Mouse (Mus musculus) spleen, adult 2 months (tissue): ENCODE data around the gene Hyal4. TPM values are rescaled to one million over a fixed set of nuclear protein-coding genes. Genes with fewer than 3 reads are reported as not detected.

Experiments
- DNase-seq, 2 experiments: peaks; one replicate each; pipeline versions ENCODE4 v3.0.0 to v3.0.0-alpha.2; 2012 to 2021; ENCODE audit warnings: low spot score in 2 of 2, low read depth in 1 of 2
- H3K27ac ChIP-seq: fragments of 200-500 bp; 2 replicates; pipeline ENCODE4 v1.5.1; 2012; ENCODE audit warnings: low read length, inconsistent platforms; ENCODE audit not compliant: insufficient read depth
- H3K27me3 ChIP-seq: fragments of 200-500 bp; 2 replicates; pipeline ENCODE4 v1.6.1; 2012; ENCODE audit warnings: mild to moderate bottlenecking, moderate library complexity, low read length, inconsistent platforms; ENCODE audit not compliant: control insufficient read depth, insufficient read depth
- H3K36me3 ChIP-seq: fragments of 200-500 bp; 2 replicates; pipeline ENCODE4 v1.6.1; 2012; ENCODE audit warnings: mild to moderate bottlenecking, low read length, inconsistent platforms; ENCODE audit not compliant: control insufficient read depth, insufficient read depth
- H3K4me1 ChIP-seq: fragments of 200-500 bp; 2 replicates; pipeline ENCODE4 v1.6.1; 2011; ENCODE audit warnings: inconsistent platforms; ENCODE audit not compliant: control insufficient read depth, insufficient read depth, insufficient read length
- H3K4me3 ChIP-seq: fragments of 200-500 bp; 2 replicates; pipeline ENCODE4 v1.5.1; 2011; ENCODE audit warnings: mild to moderate bottlenecking, inconsistent platforms; ENCODE audit not compliant: insufficient read depth, insufficient read length; ENCODE audit errors: extremely low read depth
- CTCF ChIP-seq: fragments of 200-500 bp; IDR thresholded peaks from 2 replicates; pipeline ENCODE4 v1.5.1; 2011; ENCODE audit warnings: mild to moderate bottlenecking, inconsistent platforms; ENCODE audit not compliant: insufficient read depth, insufficient read length, insufficient replicate concordance; ENCODE audit errors: extremely low read depth
- POLR2A ChIP-seq: fragments of 200-500 bp; IDR thresholded peaks from 2 replicates; pipeline ENCODE4 v1.6.1; 2011; ENCODE audit warnings: low read depth, low read length, inconsistent platforms
- WGBS: fragments of 180-500 bp; shearing (Covaris S2); methylation state at CpG from one replicate; pipeline ENCODE4 v1.1.7; 2018; 5-methylcytosine and 5-hydroxymethylcytosine counted together
- polyA plus RNA-seq: library from polyadenylated mRNA; depleted of rRNA; stranded (reverse); fragments of >200 nt; gene quantifications from 2 replicates; pipeline ENCODE4 v1.2.3, GENCODE M21; 2012; rRNA removed

Hyal4 gene
- polyA plus RNA-seq: not detected in 2 replicates

DNA sequence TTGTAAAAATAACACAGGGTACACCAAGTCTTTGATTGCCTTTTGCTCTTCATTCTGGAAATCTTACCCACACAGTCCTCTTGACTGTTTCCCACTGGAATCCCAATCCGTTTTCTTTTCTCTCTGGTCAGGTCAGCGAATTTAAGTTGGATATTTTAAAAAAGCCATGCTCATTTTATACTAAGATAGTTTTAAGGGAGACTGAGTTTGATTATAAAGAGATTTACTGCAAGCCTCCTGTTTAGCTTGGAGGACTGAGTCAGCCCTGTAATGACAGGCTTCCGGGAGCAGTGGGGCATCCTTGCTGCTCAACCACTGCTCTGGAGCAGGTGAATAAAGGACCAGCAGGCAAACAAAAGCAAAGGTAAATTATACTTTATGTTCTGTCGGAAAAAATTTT is at the start of gene Hyal4:
TSS of gene Hyal4 (plus strand) at position 301 of the 400 bp plus-strand sequence.
- 86% methylated on average over 4 of the region's 4 CpGs for WGBS
- no peak for TF ChIP-seq CTCF
- no peak for TF ChIP-seq POLR2A

GRCm38 (mm10) chr6:24707090-24707489 is 41.0 kb upstream of the Hyal4 start:
- Histone ChIP-seq H3K36me3 (no peaks in the 10 kb centered on the region), H3K27ac (no peak overlapping the region), H3K27me3 (no peaks in the 10 kb centered on the region), H3K4me3 (no peak overlapping the region), H3K4me1 (no peaks in the 10 kb centered on the region)
- WGBS: 77% methylated on average over 5 of the region's 5 CpGs
- no peak for DNase-seq
- TF ChIP-seq CTCF (no peak), POLR2A (no peak)

More for the DNA sequence above, at the start of gene Hyal4:
- Histone ChIP-seq H3K4me1 (no peaks in the 10 kb centered on the region), H3K27ac (no peak within 1 kb of the TSS), H3K27me3 (no peaks in the 10 kb centered on the region), H3K36me3 (no peaks in the 10 kb centered on the region), H3K4me3 (no peak within 1 kb of the TSS)
- DNase-seq: no peak

GRCm38 (mm10) chr6:24707499-24707898 is 40.6 kb upstream of the Hyal4 start:
- Histone ChIP-seq H3K27ac (no peak overlapping the region), H3K36me3 (no peaks in the 10 kb centered on the region), H3K4me1 (no peaks in the 10 kb centered on the region), H3K27me3 (no peaks in the 10 kb centered on the region), H3K4me3 (no peak overlapping the region)
- no peak for TF ChIP-seq POLR2A
- TF ChIP-seq CTCF: no peak
- DNase-seq: no peak
- 70% methylated on average over 2 of the region's 2 CpGs for WGBS

- TF ChIP-seq POLR2A: no peak
- TF ChIP-seq CTCF: no peak
- Histone ChIP-seq H3K27ac (no peak overlapping the region), H3K4me3 (no peak overlapping the region), H3K36me3 (no peaks in the 10 kb centered on the region), H3K27me3 (no peaks in the 10 kb centered on the region), H3K4me1 (no peaks in the 10 kb centered on the region)
- no peak for DNase-seq
- 32% methylated on average over 13 of the region's 13 CpGs for WGBS
Observed at GRCm38 (mm10) chr6:24721317-24722099, 26.6 kb upstream of the Hyal4 start.

GRCm38 (mm10) chr6:24728130-24728529 is 20.0 kb upstream of the Hyal4 start:
- Histone ChIP-seq H3K27me3 (no peaks in the 10 kb centered on the region), H3K27ac (no peak overlapping the region), H3K4me1 (no peaks in the 10 kb centered on the region), H3K36me3 (no peaks in the 10 kb centered on the region), H3K4me3 (no peak overlapping the region)
- no peak for TF ChIP-seq CTCF
- TF ChIP-seq POLR2A: no peak
- WGBS: 35% methylated on average over 1 of the region's 1 CpGs
- DNase-seq: no peak

- 79% methylated on average over 3 of the region's 3 CpGs for WGBS
- no peak for TF ChIP-seq CTCF
- TF ChIP-seq POLR2A: no peak
- H3K4me3 ChIP-seq: no peak within 1 kb of the TSS
- DNase-seq: no peak
- H3K36me3 ChIP-seq: no peaks in the 10 kb centered on the region
- H3K27ac ChIP-seq: no peak within 1 kb of the TSS
- no peaks in the 10 kb centered on the region for H3K4me1 ChIP-seq
- H3K27me3 ChIP-seq: no peaks in the 10 kb centered on the region
Observed at GRCm38 (mm10) chr6:24732945-24733344, 15.2 kb upstream of the Hyal4 start, which contains the start of gene Hyal6. Hyal6 (plus strand) TSS chr6:24733245.

- H3K4me1 ChIP-seq: no peaks in the 10 kb centered on the region
- H3K4me3 ChIP-seq: no peak overlapping the region
- H3K27ac ChIP-seq: no peak overlapping the region
- no peaks in the 10 kb centered on the region for H3K27me3 ChIP-seq
- 88% methylated on average over 6 of the region's 6 CpGs for WGBS
- no peak for DNase-seq
- TF ChIP-seq CTCF (no peak), POLR2A (no peak)
- H3K36me3 ChIP-seq: no peaks in the 10 kb centered on the region
Observed at GRCm38 (mm10) chr6:24734565-24734964, 13.6 kb upstream of the Hyal4 start.
